In genomic region chr13:54888021-54888420, GRCm38 (mm10) we compare ENCODE assay signal across 13 mouse cellular contexts.
A peak's percentile ranks its signal among the peaks of the same experiment; 100 is the strongest.
DNase-seq lines count a peak whose midpoint lies in the region; ATAC-seq and TF ChIP-seq lines count a peak whose summit lies in the region.
"Had no signal": no experiment of that assay in that cellular context is flagged by ENCODE, and none has a peak within 500 bp of the region (broad histone marks: within the 10 kb centered on the region; RNA-seq: fewer than 3 reads in every experiment).

No protein-coding gene starts in this region.

- peaks cover 13% of the 10 kb centered on the region for H3K4me1 ChIP-seq in testis, adult 2 months (ENCODE audit: control insufficient read depth, insufficient read depth, low read length)
- H3K4me1 ChIP-seq in forebrain, postnatal 0 days (ENCODE audit: insufficient read depth) = peaks cover 30% of the 10 kb centered on the region
- H3K4me1 ChIP-seq in midbrain, embryonic 10.5 days = peaks cover 47% of the 10 kb centered on the region
- no peaks in the 10 kb centered on the region for H3K4me1 ChIP-seq in liver, postnatal 0 days (ENCODE audit: insufficient read depth)

- intact Hi-C loops in gastrocnemius, adult 2 months (cut with DNase I) = no loop called here

- no peaks in the 10 kb centered on the region for H3K36me3 ChIP-seq in testis, adult 2 months (ENCODE audit: control insufficient read depth, insufficient read depth, low read length)
- no peaks in the 10 kb centered on the region for H3K36me3 ChIP-seq in forebrain, postnatal 0 days (ENCODE audit: insufficient read depth)
- no peaks in the 10 kb centered on the region for H3K36me3 ChIP-seq in midbrain, embryonic 10.5 days
- no peaks in the 10 kb centered on the region for H3K36me3 ChIP-seq in liver, postnatal 0 days (replicated peaks; ENCODE audit: insufficient read depth, low read length)

- H3K9me3 ChIP-seq in forebrain, postnatal 0 days (ENCODE audit: low read length) = no peaks in the 10 kb centered on the region
- no peaks in the 10 kb centered on the region for H3K9me3 ChIP-seq in midbrain, embryonic 10.5 days (replicated peaks)
- H3K9me3 ChIP-seq in liver, postnatal 0 days (ENCODE audit: low read length) = no peaks in the 10 kb centered on the region

- no peak for DNase-seq in testis, postnatal 10 days (ENCODE audit: low spot score)
- DNase-seq in forebrain, postnatal 0 days = peak; percentile 14
- DNase-seq in midbrain, embryonic 10.5 days (ENCODE audit: low spot score) = no peak
- no peak for DNase-seq in liver, postnatal 0 days
- no peak for DNase-seq in gastrocnemius, adult 2 months
- DNase-seq in embryo, embryonic 9.5 days (ENCODE audit: extremely low spot score) = no peak
- DNase-seq in cerebellum, adult 9-11 months = no peak
- DNase-seq: adrenal gland, postnatal 14 days; cerebellum, adult 11-12 months; kidney, postnatal 10 days; lung, embryonic 14.5 days had no signal

- TF ChIP-seq CTCF in testis, adult 2 months (IDR thresholded peaks at IDR 0.05; ENCODE audit: control insufficient read depth, insufficient read depth, insufficient replicate concordance, low read depth, low read length) = no peak
- no peak for TF ChIP-seq CTCF in forebrain, postnatal 0 days (IDR thresholded peaks at IDR 0.05; ENCODE audit: low read depth)
- no peak for TF ChIP-seq CTCF in liver, postnatal 0 days (IDR thresholded peaks at IDR 0.05; ENCODE audit: low read depth)
- TF ChIP-seq CTCF in gastrocnemius, adult 2 months (IDR thresholded peaks at IDR 0.05) = no peak

- WGBS in forebrain, postnatal 0 days = 35% methylated on average over 5 of the region's 5 CpGs
- WGBS in midbrain, embryonic 10.5 days = 62% methylated on average over 5 of the region's 5 CpGs
- WGBS in liver, postnatal 0 days (ENCODE audit: insufficient replicate concordance) = 48% methylated on average over 5 of the region's 5 CpGs

- no peak for ATAC-seq in forebrain, postnatal 0 days
- ATAC-seq in liver, postnatal 0 days = no peak

- no peak for TF ChIP-seq POLR2A in testis, adult 2 months (IDR thresholded peaks at IDR 0.05; ENCODE audit: control insufficient read depth, low read depth, low read length)

- no peak overlapping the region for H3K27ac ChIP-seq in testis, adult 2 months (ENCODE audit: control insufficient read depth, insufficient read depth, low read depth, low read length)
- H3K27ac ChIP-seq in forebrain, postnatal 0 days (ENCODE audit: low read depth, low read length) = peak overlapping the region; percentile 45; the same call in 1 of the 2 replicates
- peak overlapping the region; percentile 83 for H3K27ac ChIP-seq in midbrain, embryonic 10.5 days (replicated peaks)
- no peak overlapping the region for H3K27ac ChIP-seq in liver, postnatal 0 days (ENCODE audit: low read depth)
- no peak overlapping the region for H3K27ac ChIP-seq in gastrocnemius, adult 2 months

- no peaks in the 10 kb centered on the region for H3K27me3 ChIP-seq in testis, adult 2 months (ENCODE audit: control insufficient read depth, insufficient read depth, low read length)
- no peaks in the 10 kb centered on the region for H3K27me3 ChIP-seq in forebrain, postnatal 0 days (ENCODE audit: insufficient read depth, low read length)
- peaks cover 64% of the 10 kb centered on the region for H3K27me3 ChIP-seq in midbrain, embryonic 10.5 days (ENCODE audit: low read depth, poor library complexity, severe bottlenecking)
- 0 out of 2 replicates have a peak, but pooled peaks cover 8% of the 10 kb centered on the region for H3K27me3 ChIP-seq in liver, postnatal 0 days (ENCODE audit: insufficient read depth, low read length)

- no peak for TF ChIP-seq EP300 in liver, postnatal 0 days (IDR thresholded peaks at IDR 0.05; ENCODE audit: low read depth)

- peak overlapping the region; percentile 45 for H3K4me2 ChIP-seq in forebrain, postnatal 0 days (ENCODE audit: low read depth)
- no peak overlapping the region for H3K4me2 ChIP-seq in liver, postnatal 0 days (ENCODE audit: low read depth, low read length)

- H3K4me3 ChIP-seq in testis, adult 2 months (ENCODE audit: control insufficient read depth, low read depth, low read length) = peak overlapping the region; percentile 74
- peak overlapping the region; percentile 18; the same call in 1 of the 2 replicates for H3K4me3 ChIP-seq in forebrain, postnatal 0 days (ENCODE audit: low read depth, low read length)
- peak overlapping the region; percentile 50 for H3K4me3 ChIP-seq in midbrain, embryonic 10.5 days
- H3K4me3 ChIP-seq in liver, postnatal 0 days (ENCODE audit: low read depth, low read length) = no peak overlapping the region
- H3K4me3 ChIP-seq in gastrocnemius, adult 2 months = no peak overlapping the region
- H3K4me3 ChIP-seq: erythroblast, embryonic 14.5 days had no signal

- peak overlapping the region; percentile 40 for H3K9ac ChIP-seq in forebrain, postnatal 0 days
- H3K9ac ChIP-seq in liver, postnatal 0 days (replicated peaks) = no peak overlapping the region
- H3K9ac ChIP-seq: lung, embryonic 14.5 days had no signal

Comparison
In these comparisons a context has a peak if more than half of its experiments do, and no peak if none do; other contexts are left out.
1. H3K27ac ChIP-seq: peak in forebrain, postnatal 0 days (single experiment) and midbrain, embryonic 10.5 days (single experiment); none in testis, adult 2 months (single experiment), liver, postnatal 0 days (single experiment) and gastrocnemius, adult 2 months (single experiment).
2. H3K4me3 ChIP-seq: peak in testis, adult 2 months (single experiment), forebrain, postnatal 0 days (single experiment) and midbrain, embryonic 10.5 days (single experiment); none in liver, postnatal 0 days (single experiment) and gastrocnemius, adult 2 months (single experiment).